Mouse (Mus musculus): ENCODE results near the gene Rnpepl1. TPM values are rescaled to one million over a fixed set of nuclear protein-coding genes. Genes with fewer than 3 reads are reported as not detected.

Gene Rnpepl1
- polyA plus RNA-seq, 1 experiment from 2014 or later = 33.5 TPM

- 79% methylated on average over 5 of the region's 5 CpGs for WGBS
- Histone ChIP-seq H3K4me3 (no peak overlapping the region), H3K27ac (no peak overlapping the region), H3K4me1 (replicated peaks) (no peaks in the 10 kb centered on the region), H3K27me3 (peaks cover 6% of the 10 kb centered on the region), H3K36me3 (no peaks in the 10 kb centered on the region), H3K9me3 (replicated peaks) (no peaks in the 10 kb centered on the region), H3K9ac (no peak overlapping the region), H3K4me2 (no peak overlapping the region)
- ATAC-seq (replicated peaks; ENCODE audit: insufficient number of reproducible peaks, insufficient read depth, low FRiP score, low read depth) = no peak
These were observed 30.5 kb upstream of the Rnpepl1 start for GRCm38 (mm10) chr1:92880101-92880500.

- Histone ChIP-seq H3K27me3 (peaks cover 5% of the 10 kb centered on the region; the same call in 1 of the 2 replicates), H3K36me3 (no peaks in the 10 kb centered on the region), H3K4me1 (replicated peaks) (no peaks in the 10 kb centered on the region), H3K9ac (no peak overlapping the region), H3K4me3 (no peak overlapping the region), H3K9me3 (replicated peaks) (no peaks in the 10 kb centered on the region), H3K4me2 (no peak overlapping the region), H3K27ac (no peak overlapping the region)
- no peak for ATAC-seq (replicated peaks; ENCODE audit: insufficient number of reproducible peaks, insufficient read depth, low FRiP score, low read depth)
- 74% methylated on average over 6 of the region's 6 CpGs for WGBS
These were observed 28.6 kb upstream of the Rnpepl1 start for GRCm38 (mm10) chr1:92881982-92882381.

- no peak overlapping the region for H3K4me2 ChIP-seq
- no peaks in the 10 kb centered on the region for H3K36me3 ChIP-seq
- no peak overlapping the region for H3K4me3 ChIP-seq
- peaks cover 5% of the 10 kb centered on the region; the same call in 1 of the 2 replicates for H3K27me3 ChIP-seq
- no peaks in the 10 kb centered on the region for H3K9me3 ChIP-seq (replicated peaks)
- no peak for ATAC-seq (replicated peaks; ENCODE audit: insufficient number of reproducible peaks, insufficient read depth, low FRiP score, low read depth)
- H3K9ac ChIP-seq = no peak overlapping the region
- WGBS = 68% methylated on average over 7 of the region's 7 CpGs
- no peak overlapping the region for H3K27ac ChIP-seq
- H3K4me1 ChIP-seq (replicated peaks) = no peaks in the 10 kb centered on the region
These were observed 21.5 kb upstream of the Rnpepl1 start for GRCm38 (mm10) chr1:92888901-92889655.

- H3K4me3 ChIP-seq = no peak overlapping the region
- 0 out of 2 replicates have a peak, but pooled peaks cover 3% of the 10 kb centered on the region for H3K27me3 ChIP-seq
- 59% methylated on average over 3 of the region's 3 CpGs for WGBS
- H3K27ac ChIP-seq = no peak overlapping the region
- no peaks in the 10 kb centered on the region for H3K36me3 ChIP-seq
- H3K9ac ChIP-seq = no peak overlapping the region
- no peak for ATAC-seq (replicated peaks; ENCODE audit: insufficient number of reproducible peaks, insufficient read depth, low FRiP score, low read depth)
- no peak overlapping the region for H3K4me2 ChIP-seq
- no peaks in the 10 kb centered on the region for H3K4me1 ChIP-seq (replicated peaks)
- no peaks in the 10 kb centered on the region for H3K9me3 ChIP-seq (replicated peaks)
These were observed 17.8 kb upstream of the Rnpepl1 start for GRCm38 (mm10) chr1:92892791-92893190.

DNA sequence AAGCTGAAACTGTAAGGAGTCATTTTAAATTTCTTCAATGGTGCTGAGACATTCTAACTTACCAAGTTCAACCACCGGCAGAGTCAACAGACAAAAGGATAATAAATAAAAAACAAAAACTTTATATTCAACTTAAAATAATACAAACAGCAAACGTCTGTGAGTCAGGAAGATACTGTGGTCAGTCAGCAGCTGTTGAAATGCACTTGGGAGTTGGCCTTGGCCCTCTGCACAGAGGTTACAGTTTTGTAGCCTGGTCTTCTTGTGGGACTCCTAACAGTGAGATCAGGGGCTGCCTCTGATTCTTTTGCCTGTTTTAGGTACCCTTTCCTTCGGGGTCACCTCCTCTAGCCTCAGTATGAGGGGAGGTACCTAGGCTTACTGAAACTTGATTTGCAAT lies 16.7 kb upstream of the Rnpepl1 start:
- Histone ChIP-seq H3K4me3 (no peak overlapping the region), H3K9me3 (replicated peaks) (no peaks in the 10 kb centered on the region), H3K4me1 (replicated peaks) (no peaks in the 10 kb centered on the region), H3K27ac (no peak overlapping the region), H3K36me3 (no peaks in the 10 kb centered on the region), H3K4me2 (no peak overlapping the region), H3K27me3 (0 out of 2 replicates have a peak, but pooled peaks cover 8% of the 10 kb centered on the region), H3K9ac (no peak overlapping the region)
- no peak for ATAC-seq (replicated peaks; ENCODE audit: insufficient number of reproducible peaks, insufficient read depth, low FRiP score, low read depth)
- 61% methylated on average over 3 of the region's 3 CpGs for WGBS

DNA sequence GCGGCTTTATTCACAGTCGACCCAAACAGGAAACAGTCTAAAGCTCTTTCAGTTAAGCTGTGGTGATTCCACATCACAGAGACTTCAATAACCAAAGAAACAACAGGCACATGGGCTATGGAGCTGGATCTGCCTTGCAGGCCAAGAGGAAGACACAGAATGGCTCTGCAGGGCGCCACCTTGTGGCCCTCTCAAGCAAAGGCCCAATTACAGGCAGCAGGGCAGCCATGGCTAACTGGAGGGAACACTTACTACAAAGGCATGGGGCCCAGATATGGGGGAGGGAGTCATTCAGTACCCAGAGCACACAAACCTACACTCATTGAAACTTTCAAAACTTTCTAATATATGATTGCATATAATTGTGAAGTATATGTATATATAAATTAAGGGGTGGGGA lies 15.5 kb upstream of the Rnpepl1 start:
- ATAC-seq (replicated peaks; ENCODE audit: insufficient number of reproducible peaks, insufficient read depth, low FRiP score, low read depth) = 0 out of 2 replicates have a peak, but pooled peaks have one; percentile 58
- H3K4me1 ChIP-seq (replicated peaks) = no peaks in the 10 kb centered on the region
- H3K4me2 ChIP-seq = no peak overlapping the region
- no peaks in the 10 kb centered on the region for H3K36me3 ChIP-seq
- H3K27me3 ChIP-seq = peaks cover 12% of the 10 kb centered on the region; the same call in 1 of the 2 replicates
- H3K4me3 ChIP-seq = no peak overlapping the region
- WGBS = 10% methylated on average over 3 of the region's 3 CpGs
- no peak overlapping the region for H3K9ac ChIP-seq
- H3K9me3 ChIP-seq (replicated peaks) = no peaks in the 10 kb centered on the region
- H3K27ac ChIP-seq = no peak overlapping the region

DNA sequence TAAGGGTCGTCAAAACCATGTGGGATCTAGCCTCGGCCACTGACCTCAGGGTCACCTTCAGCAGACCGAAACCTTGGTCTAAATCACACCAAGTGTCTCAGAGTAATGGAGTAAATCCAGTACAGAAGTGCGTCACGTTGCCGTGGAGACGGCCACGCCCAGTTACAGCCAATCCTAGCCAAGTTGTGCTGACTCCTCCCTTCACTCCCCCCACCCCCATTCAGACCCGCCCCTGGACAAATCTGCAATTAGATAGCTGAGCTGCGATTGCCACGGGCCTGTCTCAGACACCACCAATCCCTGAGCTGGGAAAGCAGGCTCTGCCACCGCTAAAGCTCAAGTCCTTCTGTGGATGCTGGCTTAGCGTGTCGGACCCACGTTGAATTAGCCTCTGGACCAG lies 7.8 kb upstream of the Rnpepl1 start, which contains the start of gene Ankmy1:
Gene Ankmy1, minus strand, starts transcription at position 121 of the 400 bp plus-strand sequence.
- H3K4me3 ChIP-seq = peak within 1 kb of the TSS; percentile 18
- H3K27ac ChIP-seq = no peak within 1 kb of the TSS
- 3% methylated on average over 15 of the region's 15 CpGs for WGBS
- peaks cover 16% of the 10 kb centered on the region for H3K4me1 ChIP-seq (replicated peaks)
- H3K36me3 ChIP-seq = no peaks in the 10 kb centered on the region
- H3K9me3 ChIP-seq (replicated peaks) = no peaks in the 10 kb centered on the region
- peaks cover 22% of the 10 kb centered on the region; the same call in 1 of the 2 replicates for H3K27me3 ChIP-seq
- peak within 1 kb of the TSS; percentile 51 for H3K4me2 ChIP-seq
- ATAC-seq (replicated peaks; ENCODE audit: insufficient number of reproducible peaks, insufficient read depth, low FRiP score, low read depth) = no peak
- H3K9ac ChIP-seq = no peak within 1 kb of the TSS

- 68% methylated on average over 4 of the region's 4 CpGs for WGBS
These were observed 7.0 kb upstream of the Rnpepl1 start for GRCm38 (mm10) chr1:92903627-92904026.

GRCm38 (mm10) chr1:92905703-92906310 lies 4.8 kb upstream of the Rnpepl1 start:
- peaks cover 34% of the 10 kb centered on the region for H3K4me1 ChIP-seq (replicated peaks)
- H3K27me3 ChIP-seq = peaks cover 9% of the 10 kb centered on the region; the same call in 1 of the 2 replicates
- no peak overlapping the region for H3K4me3 ChIP-seq
- ATAC-seq (replicated peaks; ENCODE audit: insufficient number of reproducible peaks, insufficient read depth, low FRiP score, low read depth) = no peak
- H3K9me3 ChIP-seq (replicated peaks) = no peaks in the 10 kb centered on the region
- H3K27ac ChIP-seq = no peak overlapping the region
- no peak overlapping the region for H3K9ac ChIP-seq
- no peak overlapping the region for H3K4me2 ChIP-seq
- WGBS = 90% methylated on average over 2 of the region's 2 CpGs
- H3K36me3 ChIP-seq = no peaks in the 10 kb centered on the region

More at GRCm38 (mm10) chr1:92903627-92904026, 7.0 kb upstream of the Rnpepl1 start:
- Histone ChIP-seq H3K4me1 (replicated peaks) (peaks cover 20% of the 10 kb centered on the region), H3K9me3 (replicated peaks) (no peaks in the 10 kb centered on the region), H3K36me3 (no peaks in the 10 kb centered on the region), H3K4me3 (no peak overlapping the region), H3K9ac (no peak overlapping the region), H3K27me3 (peaks cover 17% of the 10 kb centered on the region; the same call in 1 of the 2 replicates), H3K4me2 (no peak overlapping the region), H3K27ac (no peak overlapping the region)
- no peak for ATAC-seq (replicated peaks; ENCODE audit: insufficient number of reproducible peaks, insufficient read depth, low FRiP score, low read depth)

DNA sequence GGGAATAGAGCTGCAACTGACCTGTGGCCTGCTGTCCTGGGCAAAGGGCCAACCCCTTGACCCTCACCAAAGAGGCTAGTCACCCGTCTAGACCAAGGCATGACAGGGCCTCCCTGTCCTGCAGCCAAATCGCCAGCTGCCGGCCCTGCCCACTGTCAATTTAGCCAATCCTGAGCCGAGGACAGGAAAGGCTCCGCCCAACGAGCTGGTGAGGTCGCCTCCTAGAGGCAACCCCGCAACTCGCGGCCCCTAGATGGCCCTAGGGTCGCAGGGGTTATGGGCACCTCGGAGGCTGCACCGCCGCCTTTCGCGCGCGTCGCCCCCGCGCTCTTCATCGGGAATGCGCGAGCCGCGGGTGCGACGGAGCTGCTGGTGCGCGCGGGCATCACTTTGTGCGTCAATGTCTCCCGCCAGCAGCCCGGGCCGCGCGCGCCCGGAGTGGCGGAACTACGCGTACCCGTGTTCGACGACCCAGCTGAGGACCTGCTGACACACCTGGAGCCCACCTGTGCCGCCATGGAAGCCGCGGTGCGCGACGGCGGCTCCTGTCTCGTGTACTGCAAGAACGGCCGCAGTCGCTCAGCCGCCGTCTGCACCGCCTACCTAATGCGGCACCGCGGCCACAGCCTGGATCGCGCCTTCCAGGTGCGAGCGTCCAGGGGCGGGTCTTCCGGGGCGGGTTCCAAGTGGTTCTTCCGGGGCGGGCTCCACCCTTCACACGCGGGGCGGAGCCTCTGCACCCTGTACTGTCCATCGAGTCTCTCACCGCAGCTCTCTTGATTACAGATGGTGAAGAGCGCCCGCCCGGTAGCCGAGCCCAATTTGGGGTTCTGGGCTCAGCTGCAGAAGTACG lies 3.6 kb upstream of the Rnpepl1 start, which contains the start of gene Dusp28:
Gene Dusp28, plus strand, starts transcription at position 203 of the 853 bp plus-strand sequence.
- peak within 1 kb of the TSS; percentile 94 for H3K27ac ChIP-seq
- peak; percentile 90 for ATAC-seq (replicated peaks; ENCODE audit: insufficient number of reproducible peaks, insufficient read depth, low FRiP score, low read depth)
- H3K4me1 ChIP-seq (replicated peaks) = peaks cover 42% of the 10 kb centered on the region
- peak within 1 kb of the TSS; percentile 72 for H3K9ac ChIP-seq
- H3K4me3 ChIP-seq = peak within 1 kb of the TSS; percentile 79
- peak within 1 kb of the TSS; percentile 90 for H3K4me2 ChIP-seq
- peaks cover 3% of the 10 kb centered on the region; the same call in 1 of the 2 replicates for H3K27me3 ChIP-seq
- under 1% methylated on average over 81 of the region's 81 CpGs for WGBS
- no peaks in the 10 kb centered on the region for H3K9me3 ChIP-seq (replicated peaks)
- no peaks in the 10 kb centered on the region for H3K36me3 ChIP-seq
